In the genomic region with DNA sequence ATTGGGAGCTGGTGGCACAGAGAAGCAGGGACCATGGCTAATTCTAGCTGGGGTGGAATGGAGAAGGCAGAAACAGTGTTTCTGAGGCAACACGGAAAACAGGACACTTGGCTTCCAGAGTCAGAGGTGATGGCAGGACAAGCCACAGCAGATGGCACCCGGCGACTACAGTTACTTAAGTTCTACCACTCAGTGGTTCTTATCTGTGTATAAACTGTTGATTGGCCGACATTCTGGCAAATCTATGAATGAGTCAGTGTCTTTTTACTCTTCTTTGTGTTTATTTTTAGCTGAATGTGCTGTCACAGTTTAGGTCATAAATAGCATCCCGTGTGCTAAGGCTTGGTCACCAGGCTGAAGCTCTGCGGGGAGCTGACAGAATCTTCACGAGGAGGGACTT, we compare ENCODE assay signal across 12 mouse cellular contexts. TPM values are rescaled to one million over a fixed set of nuclear protein-coding genes. Genes with fewer than 3 reads are reported as not detected.
DNase-seq lines count a peak whose midpoint lies in the region; ATAC-seq lines count a peak whose summit lies in the region.
"Had no signal": no experiment of that assay in that cellular context is flagged by ENCODE, and none has a peak within 500 bp of the region (broad histone marks: within the 10 kb centered on the region; RNA-seq: fewer than 3 reads in every experiment).

No protein-coding gene starts in this region.

- H3K9me3 ChIP-seq in heart, embryonic 14.5 days (ENCODE audit: control insufficient read depth, low read length), result no peaks in the 10 kb centered on the region
- H3K9me3 ChIP-seq: embryonic facial prominence, embryonic 15.5 days; limb, embryonic 13.5 days; midbrain, embryonic 15.5 days had no signal

- H3K9ac ChIP-seq in heart, embryonic 14.5 days (ENCODE audit: low read length), result no peak overlapping the region
- H3K9ac ChIP-seq: embryonic facial prominence, embryonic 15.5 days; limb, embryonic 13.5 days; midbrain, embryonic 15.5 days had no signal

- peak overlapping the region; percentile 63 to 65; a peak in 2 of 4 replicates for H3K27ac ChIP-seq in heart, embryonic 14.5 days (replicated peaks in 1 of 2; ENCODE audit: control insufficient read depth in 1 of 2, insufficient read depth in 1 of 2, low read depth in 2 of 2, low read length in 2 of 2)
- peak overlapping the region; percentile 84 for H3K27ac ChIP-seq in macrophage
- H3K27ac ChIP-seq: embryonic facial prominence, embryonic 15.5 days; limb, embryonic 13.5 days; midbrain, embryonic 15.5 days had no signal

- no peaks in the 10 kb centered on the region for H3K36me3 ChIP-seq in heart, embryonic 14.5 days (ENCODE audit: control insufficient read depth, insufficient read depth, low read length)
- no peaks in the 10 kb centered on the region for H3K36me3 ChIP-seq in macrophage (ENCODE audit: inconsistent target)
- H3K36me3 ChIP-seq: embryonic facial prominence, embryonic 15.5 days; limb, embryonic 13.5 days; midbrain, embryonic 15.5 days had no signal

- H3K4me1 ChIP-seq in heart, embryonic 14.5 days (ENCODE audit: control insufficient read depth in 2 of 2, insufficient read depth in 2 of 2, low read length in 2 of 2), result peaks cover 18 to 44% of the 10 kb centered on the region in 2 experiments
- H3K4me1 ChIP-seq: limb, embryonic 13.5 days; midbrain, embryonic 15.5 days had no signal

- H3K4me2 ChIP-seq in heart, embryonic 14.5 days (ENCODE audit: low read length), result no peak overlapping the region
- H3K4me2 ChIP-seq: embryonic facial prominence, embryonic 15.5 days; limb, embryonic 13.5 days; midbrain, embryonic 15.5 days had no signal

- WGBS in heart, embryonic 14.5 days, result 15% methylated on average over 7 of the region's 7 CpGs
- WGBS in macrophage (ENCODE audit: missing documents), result 64% methylated on average over 7 of the region's 7 CpGs

- ATAC-seq in heart, embryonic 14.5 days (ENCODE audit: insufficient number of reproducible peaks, insufficient read depth, low FRiP score, low read depth), result no peak
- no peak for ATAC-seq in CD4-positive, CD25-positive, alpha-beta regulatory T cell, adult 4 months
- ATAC-seq: midbrain, embryonic 15.5 days had no signal

- intact Hi-C loops in left cerebral cortex, postnatal 4 days (cut with DNase I), result no loop called here

- no peaks in the 10 kb centered on the region for H3K79me2 ChIP-seq in macrophage (ENCODE audit: inconsistent target)

- no peak overlapping the region for H3K4me3 ChIP-seq in heart, embryonic 14.5 days (ENCODE audit: control insufficient read depth in 1 of 2, insufficient read depth in 1 of 2, low read depth in 1 of 2, low read length in 2 of 2)
- no peak overlapping the region for H3K4me3 ChIP-seq in macrophage (ENCODE audit: inconsistent target)
- H3K4me3 ChIP-seq: embryonic facial prominence, embryonic 15.5 days; limb, embryonic 13.5 days; midbrain, embryonic 15.5 days had no signal

- no peaks in the 10 kb centered on the region for H3K27me3 ChIP-seq in heart, embryonic 14.5 days (ENCODE audit: control insufficient read depth, insufficient read depth, low read length)
- H3K27me3 ChIP-seq: embryonic facial prominence, embryonic 15.5 days; limb, embryonic 13.5 days; midbrain, embryonic 15.5 days had no signal

- DNase-seq in cerebellum, postnatal 36 days, result peak; percentile 25 to 48
- no peak for DNase-seq in cerebellum, postnatal 4 days (ENCODE audit: low spot score in 2 of 2)
- peak; percentile 26 for DNase-seq in MN1 (ENCODE audit: low spot score)
- DNase-seq in layer of hippocampus, postnatal 36 days, result no peak
- DNase-seq in left cerebral cortex, postnatal 4 days, result no peak
- DNase-seq: kidney, postnatal 14 days had no signal

RNA-seq across cellular contexts. Expression of a gene that starts 10.3 kb away (rescaled TPM):
- 23.4 and 24.1 TPM in 2 replicates for polyA plus RNA-seq in heart, embryonic 14.5 days (2014; fragmentation: Nextera tagmentation; extraction: Ambion mirVana)
- total RNA-seq in macrophage (2018; cell fraction: chromatin; rRNA removed), result 100 to 1,000 TPM in 10 of 26 experiments, 10 to 100 TPM in 16; 18.4 to 422 (median 76.5) TPM
- 100 to 1,000 TPM in 10 of 26 experiments, 10 to 100 TPM in 16; 44.0 to 154 (median 77.5) TPM for total RNA-seq in macrophage (2018; cell fraction: cytosol; rRNA removed)
- total RNA-seq in macrophage (2018; cell fraction: nucleus; rRNA removed), result 100 to 1,000 TPM in 19 of 26 experiments, 10 to 100 TPM in 7; 55.8 to 453 (median 182) TPM
- polyA plus RNA-seq in macrophage (2018), result 25.6 to 94.3 TPM (median 28.7 TPM) in 3 replicates
- total RNA-seq in layer of hippocampus, postnatal 36 days (2021), result 10 to 100 TPM; 61.8 to 67.7 TPM
- polyA plus RNA-seq in CD4-positive, CD25-positive, alpha-beta regulatory T cell, adult 4 months (2017; shearing (Covaris generic)), result 1 to 10 TPM; 3.5 to 4.0 TPM
- 10 to 100 TPM; 56.8 to 56.9 TPM for total RNA-seq in left cerebral cortex, postnatal 4 days (2021)

RNA-seq across cellular contexts. Expression of a gene that starts 44.8 kb away (rescaled TPM):
- 0.39 TPM in 1 of 2 replicates, not detected in the other for polyA plus RNA-seq in heart, embryonic 14.5 days (2014; fragmentation: Nextera tagmentation; extraction: Ambion mirVana)
- not detected for total RNA-seq in macrophage (2018; cell fraction: chromatin; rRNA removed)
- under 1 TPM in 2 of 26 experiments, not detected in 24; 0.11 to 0.15 TPM for total RNA-seq in macrophage (2018; cell fraction: cytosol; rRNA removed)
- total RNA-seq in macrophage (2018; cell fraction: nucleus; rRNA removed), result under 1 TPM in 2 of 26 experiments, not detected in 24; 0.36 to 0.58 TPM
- not detected in 3 replicates for polyA plus RNA-seq in macrophage (2018)
- not detected for total RNA-seq in layer of hippocampus, postnatal 36 days (2021)
- polyA plus RNA-seq in CD4-positive, CD25-positive, alpha-beta regulatory T cell, adult 4 months (2017; shearing (Covaris generic)), result under 1 TPM in 1 of 2 experiments, not detected in 1; 0.65 TPM
- total RNA-seq in left cerebral cortex, postnatal 4 days (2021), result not detected
- polyA plus RNA-seq: limb, embryonic 13.5 days; midbrain, embryonic 15.5 days had no signal

Comparison
In these comparisons a context has a peak if more than half of its experiments do, and no peak if none do; other contexts are left out.
1. DNase-seq: peak in cerebellum, postnatal 36 days (2 of 2) and MN1 (single experiment); none in cerebellum, postnatal 4 days (0 of 2), layer of hippocampus, postnatal 36 days (0 of 2) and left cerebral cortex, postnatal 4 days (single experiment).